19 mouse cellular contexts compared by ENCODE assay signal in genomic region chr12:84614524-84614923, GRCm38 (mm10). TPM values are rescaled to one million over a fixed set of nuclear protein-coding genes. Genes with fewer than 3 reads are reported as not detected.
DNase-seq lines count a peak whose midpoint lies in the region; TF ChIP-seq lines count a peak whose summit lies in the region.
"Had no signal": no experiment of that assay in that cellular context is flagged by ENCODE, and none has a peak within 500 bp of the region (broad histone marks: within the 10 kb centered on the region; RNA-seq: fewer than 3 reads in every experiment).

No protein-coding gene starts in this region.

- no peak overlapping the region for H3K4me3 ChIP-seq in MEL (ENCODE audit: control insufficient read depth in 1 of 2, insufficient read depth in 1 of 2, low read depth in 2 of 2, low read length in 2 of 2)
- H3K4me3 ChIP-seq: limb, embryonic 10.5 days; midbrain, embryonic 15.5 days; neural tube, embryonic 15.5 days had no signal

- peaks cover 1% of the 10 kb centered on the region; the same call in 1 of the 2 replicates for H3K79me2 ChIP-seq in MEL (ENCODE audit: control insufficient read depth, insufficient read depth, low read length, poor library complexity)

- no peak for TF ChIP-seq RAD21 in MEL (IDR thresholded peaks at IDR 0.05; ENCODE audit: low read depth, low read length)

- intact Hi-C loops in left cerebral cortex, postnatal 14 days (cut with DNase I), result no loop called here
- intact Hi-C loops in left cerebral cortex, postnatal 4 days (cut with DNase I), result no loop called here

- H3K9me3 ChIP-seq in MEL (replicated peaks; ENCODE audit: insufficient read depth, low read length), result no peaks in the 10 kb centered on the region
- H3K9me3 ChIP-seq: G1E; limb, embryonic 10.5 days; midbrain, embryonic 15.5 days; neural tube, embryonic 15.5 days had no signal

- DNase-seq in left cerebral cortex, postnatal 14 days (ENCODE audit: low spot score in 2 of 2), result peak; percentile 33 to 51
- DNase-seq in left cerebral cortex, postnatal 4 days, result no peak
- peak; percentile 27 for DNase-seq in MEL (ENCODE audit: low read depth, low spot score)
- DNase-seq in brain, adult 2 months (ENCODE audit: low read depth, low spot score), result peak; percentile 86
- peak; percentile 21 for DNase-seq in lung, postnatal 25 days (ENCODE audit: low spot score)
- DNase-seq in c-Kit-positive CD71-positive TER-119-positive erythroid progenitor cells, embryonic 14.5 days (ENCODE audit: low spot score), result no peak
- no peak for DNase-seq in thymus, postnatal 10 days (ENCODE audit: low spot score in 2 of 2)
- DNase-seq in ovary, adult 18-20 months (ENCODE audit: low spot score), result no peak
- DNase-seq: cerebellum, postnatal 36 days; lung, embryonic 14.5 days; spleen, adult 18-20 months had no signal

- no peaks in the 10 kb centered on the region for H3K27me3 ChIP-seq in MEL (ENCODE audit: control insufficient read depth in 1 of 2, insufficient read depth in 2 of 2, low read length in 2 of 2)
- H3K27me3 ChIP-seq: midbrain, embryonic 15.5 days; neural tube, embryonic 15.5 days had no signal

- peaks cover 0 to 3% of the 10 kb centered on the region in 2 experiments; a peak in 2 of 4 replicates for H3K4me1 ChIP-seq in MEL (ENCODE audit: control insufficient read depth in 1 of 2, insufficient read depth in 2 of 2, low read length in 2 of 2)

- H3K9ac ChIP-seq in MEL (ENCODE audit: control insufficient read depth, low read depth, low read length, poor library complexity, severe bottlenecking), result no peak overlapping the region
- H3K9ac ChIP-seq: lung, embryonic 14.5 days; midbrain, embryonic 15.5 days; neural tube, embryonic 15.5 days had no signal

- no peak for TF ChIP-seq EP300 in MEL (IDR thresholded peaks at IDR 0.05; ENCODE audit: low read depth in 1 of 2, low read length in 2 of 2)

- TF ChIP-seq POLR2A in MEL (IDR thresholded peaks at IDR 0.05; ENCODE audit: control insufficient read depth in 1 of 2, insufficient read depth in 1 of 2, low read depth in 1 of 2, low read length in 2 of 2, poor library complexity in 1 of 2), result no peak

- no peak for TF ChIP-seq CTCF in MEL (IDR thresholded peaks at IDR 0.05 in 2 of 3, conservative IDR thresholded peaks at IDR 0.05 in 1 of 3; ENCODE audit: control insufficient read depth in 1 of 3, insufficient read depth in 1 of 3, low read depth in 2 of 3, low read length in 3 of 3, poor library complexity in 1 of 3, severe bottlenecking in 1 of 3)

- H3K27ac ChIP-seq in MEL (ENCODE audit: control insufficient read depth, low read depth, low read length), result no peak overlapping the region
- H3K27ac ChIP-seq: limb, embryonic 10.5 days; midbrain, embryonic 15.5 days; neural tube, embryonic 15.5 days had no signal

- H3K36me3 ChIP-seq in MEL (ENCODE audit: control insufficient read depth in 1 of 2, insufficient read depth in 2 of 2, low read length in 2 of 2), result peaks cover 0 to 2% of the 10 kb centered on the region in 2 experiments; a peak in 1 of 4 replicates
- H3K36me3 ChIP-seq: midbrain, embryonic 15.5 days; neural tube, embryonic 15.5 days had no signal

TF ChIP-seq in MEL, 35 proteins besides CTCF, POLR2A, EP300 and RAD21:
- TF ChIP-seq ETS1 (IDR thresholded peaks at IDR 0.05; ENCODE audit: low read depth, low read length), result no peak
- TF ChIP-seq E2F4 (IDR thresholded peaks at IDR 0.05; ENCODE audit: borderline replicate concordance, low read depth, low read length), result no peak
- TF ChIP-seq ELF1 (IDR thresholded peaks at IDR 0.05; ENCODE audit: low read depth, low read length), result no peak
- no peak for TF ChIP-seq GABPA (IDR thresholded peaks at IDR 0.05; ENCODE audit: low read depth, low read length)
- TF ChIP-seq ZMIZ1 (IDR thresholded peaks at IDR 0.05; ENCODE audit: low read depth, low read length), result no peak
- no peak for TF ChIP-seq POLR2AphosphoS2 (IDR thresholded peaks at IDR 0.05; ENCODE audit: low read length)
- no peak for TF ChIP-seq MAX (IDR thresholded peaks at IDR 0.05; ENCODE audit: low read length)
- TF ChIP-seq TBP (IDR thresholded peaks at IDR 0.05; ENCODE audit: low read depth, low read length), result no peak
- TF ChIP-seq JUND (IDR thresholded peaks at IDR 0.05; ENCODE audit: low read depth, low read length), result no peak
- no peak for TF ChIP-seq USF1 (IDR thresholded peaks at IDR 0.05; ENCODE audit: low read depth, low read length)
- TF ChIP-seq TAL1 (IDR thresholded peaks at IDR 0.05; ENCODE audit: low read length), result no peak
TF ChIP-seq in MEL: peak in this region for 0.

RNA-seq across cellular contexts. Expression of gene Abcd4, which starts 2.7 kb away (rescaled TPM):
- total RNA-seq in left cerebral cortex, postnatal 14 days (2021), result 10 to 100 TPM; 10.4 to 11.9 TPM
- 10 to 100 TPM; 10.9 to 13.5 TPM for total RNA-seq in left cerebral cortex, postnatal 4 days (2021)
- 3.5 TPM in 2 replicates for total RNA-seq in MEL (2012; rRNA removed)
- 1 to 10 TPM in 1 of 2 experiments, not detected in 1; 7.1 TPM for polyA plus RNA-seq in MEL (2012; ENCODE audit: insufficient read depth in 1 of 2, insufficient read length in 2 of 2, low read depth in 1 of 2, low replicate concordance in 2 of 2, missing spikeins in 1 of 2)

RNA-seq across cellular contexts. Expression of gene Vrtn, which starts 26.3 kb away (rescaled TPM):
- total RNA-seq in left cerebral cortex, postnatal 14 days (2021), result not detected
- total RNA-seq in left cerebral cortex, postnatal 4 days (2021), result not detected
- not detected in 2 replicates for total RNA-seq in MEL (2012; rRNA removed)
- not detected for polyA plus RNA-seq in MEL (2012; ENCODE audit: insufficient read depth in 1 of 2, insufficient read length in 2 of 2, low read depth in 1 of 2, low replicate concordance in 2 of 2, missing spikeins in 1 of 2)
- total RNA-seq: heart, postnatal 25 days had no signal
- polyA plus RNA-seq: G1E; gonadal fat pad, adult 2 months; inflammation-experienced regulatory T-cells, adult 6 months; large intestine, adult 2 months; limb, embryonic 10.5 days; lung, embryonic 14.5 days; neural tube, embryonic 15.5 days had no signal

RNA-seq across cellular contexts. Expression of gene Vsx2, which starts 45.0 kb away (rescaled TPM):
- under 1 TPM; 0.17 to 0.24 TPM for total RNA-seq in left cerebral cortex, postnatal 14 days (2021)
- total RNA-seq in left cerebral cortex, postnatal 4 days (2021), result not detected
- not detected in 2 replicates for total RNA-seq in MEL (2012; rRNA removed)
- polyA plus RNA-seq in MEL (2012; ENCODE audit: insufficient read depth in 1 of 2, insufficient read length in 2 of 2, low read depth in 1 of 2, low replicate concordance in 2 of 2, missing spikeins in 1 of 2), result not detected
- total RNA-seq: heart, postnatal 25 days had no signal
- polyA plus RNA-seq: G1E; gonadal fat pad, adult 2 months; inflammation-experienced regulatory T-cells, adult 6 months; large intestine, adult 2 months had no signal

Comparison
In these comparisons a context has a peak if more than half of its experiments do, and no peak if none do; other contexts are left out.
1. DNase-seq: peak in left cerebral cortex, postnatal 14 days (2 of 2), MEL (single experiment), brain, adult 2 months (single experiment) and lung, postnatal 25 days (single experiment); none in left cerebral cortex, postnatal 4 days (single experiment), c-Kit-positive CD71-positive TER-119-positive erythroid progenitor cells, embryonic 14.5 days (single experiment), thymus, postnatal 10 days (0 of 2) and ovary, adult 18-20 months (single experiment).